Mouse (Mus musculus) left cerebral cortex, postnatal 10 days (tissue): ENCODE results near the gene Eid3. TPM values are rescaled to one million over a fixed set of nuclear protein-coding genes. Genes with fewer than 3 reads are reported as not detected.

Experiments
- DNase-seq, 2 experiments: peaks; one replicate each; pipeline ENCODE4 v3.0.0; 2021 to 2022; ENCODE audit warnings: low spot score in 2 of 2, mixed read lengths in 1 of 2; ENCODE audit errors: extremely low spot score in 1 of 2
- intact Hi-C: fragments of 180-260 bp; cut with DNase I; formaldehyde crosslinking; loops from one replicate; pipeline ENCODE4 v1.15.1; 2025
- total RNA-seq, 2 experiments: library from RNA; stranded (reverse); gene quantifications; 2 replicates each; pipeline ENCODE4 v1.2.3; 2021

Gene Eid3
- total RNA-seq, 2 experiments from 2014 or later: 1.8 to 2.1 TPM

DNA sequence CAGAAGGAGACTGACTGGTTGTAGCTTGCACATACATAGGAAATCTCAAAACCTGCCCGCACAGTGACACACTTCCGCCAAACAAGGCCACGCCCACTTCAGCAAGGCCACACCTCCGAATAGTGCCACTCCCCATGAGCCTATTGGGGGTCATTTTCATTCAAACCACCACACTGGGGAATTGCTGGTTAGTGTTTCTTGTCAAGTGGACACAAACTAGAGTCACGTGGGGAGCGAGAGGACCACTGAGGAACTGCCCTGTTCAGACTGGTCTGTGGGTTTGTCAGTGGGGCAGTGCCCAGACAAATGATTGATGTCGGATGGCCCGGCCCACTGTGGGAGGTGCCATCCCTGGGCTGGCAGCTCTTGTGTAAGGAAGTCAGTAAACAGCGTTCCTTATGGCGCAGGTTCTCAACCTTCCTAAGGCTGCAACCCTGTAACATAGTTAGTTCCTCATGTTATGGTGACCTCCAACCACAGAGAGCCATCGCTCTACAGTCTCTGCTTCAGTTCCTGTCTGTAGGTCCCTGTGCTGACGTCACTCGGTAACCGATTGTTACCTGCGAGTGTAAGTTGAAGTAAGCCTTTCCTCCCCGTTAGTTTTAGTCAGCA, 33.5 kb downstream of the Eid3 start:
- intact Hi-C loops: loop anchor here (5.0 to 10.0 kb wide), 2 partner anchors 88 to 455 kb away; no protein-coding TSS in a partner anchor
- no peak for DNase-seq

DNA sequence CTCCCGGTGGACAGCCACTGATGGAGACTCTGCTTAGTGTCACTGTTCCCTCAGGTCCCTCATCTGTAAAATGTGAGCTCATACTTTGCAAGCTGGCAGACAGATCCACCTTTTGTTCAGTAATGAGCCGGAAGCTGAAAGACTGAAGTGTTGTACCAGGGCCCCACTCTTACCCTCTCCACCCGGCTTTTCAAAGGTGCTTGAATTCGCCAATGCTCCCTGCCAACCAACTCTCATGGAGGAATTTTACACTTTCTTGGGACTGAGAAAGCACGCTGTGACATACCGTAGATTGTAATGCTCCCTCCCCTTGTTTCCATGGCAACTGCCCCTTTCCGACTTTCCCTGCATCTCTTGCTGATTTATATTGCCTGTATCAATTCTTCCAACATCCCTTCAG, 34.1 kb downstream of the Eid3 start:
- peak in 1 of 2 experiments; percentile 54 for DNase-seq
- intact Hi-C loops: loop anchor here (5.0 to 10.0 kb wide), 2 partner anchors 88 to 454 kb away; no protein-coding TSS in a partner anchor

DNA sequence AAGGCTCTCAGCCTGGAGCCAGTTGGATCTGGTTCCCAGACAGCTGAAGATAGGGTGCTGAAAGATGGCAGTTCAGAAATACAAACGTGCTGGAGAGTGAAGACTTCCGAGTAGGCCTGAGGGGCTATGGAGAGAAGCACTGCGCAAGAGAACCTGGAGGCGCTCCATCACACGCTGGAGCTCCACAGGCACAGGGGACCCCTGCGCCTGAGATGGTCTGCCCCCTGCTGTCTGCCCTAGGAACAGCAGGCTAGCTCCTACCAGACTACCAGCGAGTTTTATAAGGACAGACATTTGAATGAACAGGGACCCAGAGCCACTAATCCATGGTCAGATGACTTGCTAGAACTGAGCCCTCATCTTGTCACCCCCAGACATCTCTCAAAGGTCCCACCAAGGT, 35.0 kb downstream of the Eid3 start:
- intact Hi-C loops: loop anchor here (5.0 to 10.0 kb wide), 2 partner anchors 89 to 453 kb away; no protein-coding TSS in a partner anchor
- peak; percentile 62 to 85 for DNase-seq

DNA sequence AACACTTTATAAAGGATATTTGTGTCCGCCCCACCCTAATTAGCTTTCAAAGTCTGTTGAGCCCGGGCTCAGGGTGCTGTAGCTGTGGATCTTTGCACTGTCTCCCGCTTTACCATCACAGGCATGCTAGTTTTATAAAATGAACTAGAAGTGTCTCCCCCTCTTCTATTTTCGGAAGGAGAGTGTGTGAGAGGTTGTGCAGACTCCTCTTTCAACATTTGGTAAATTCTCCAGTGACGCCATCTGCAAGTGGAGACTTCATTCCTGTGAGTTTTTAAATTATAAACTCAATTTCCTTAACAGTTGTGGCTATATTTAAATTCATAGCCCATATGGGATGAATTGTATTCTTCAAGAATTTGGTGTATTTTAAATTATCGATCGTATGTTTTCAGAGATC, 42.1 kb downstream of the Eid3 start:
- intact Hi-C loops: loop anchor here (5.0 to 10.0 kb wide), 2 partner anchors 294 to 446 kb away; no protein-coding TSS in a partner anchor
- peak in 1 of 2 experiments; percentile 32 for DNase-seq

DNA sequence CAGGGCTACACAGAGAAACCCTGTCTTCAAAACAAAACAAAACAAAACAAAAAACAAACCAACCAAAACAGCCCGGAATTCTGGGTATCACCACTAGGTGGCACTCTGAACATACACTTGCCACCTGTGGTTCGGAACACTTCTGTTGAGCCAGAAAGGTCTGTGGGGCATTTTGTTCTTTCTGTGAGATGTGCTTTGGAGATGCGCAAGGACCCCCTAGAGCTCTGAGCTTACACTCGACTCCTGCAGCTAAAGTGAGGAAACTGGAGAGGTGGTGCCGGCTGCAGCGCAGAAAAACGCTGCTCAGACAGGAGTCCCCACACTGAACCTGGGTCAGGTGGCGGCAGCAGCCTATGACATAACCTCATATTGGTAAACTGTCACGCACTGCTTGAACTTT, 43.0 kb downstream of the Eid3 start:
- intact Hi-C loops: loop anchor here (5.0 to 10.0 kb wide), 2 partner anchors 293 to 445 kb away; no protein-coding TSS in a partner anchor
- DNase-seq: peak; percentile 50 to 55

DNA sequence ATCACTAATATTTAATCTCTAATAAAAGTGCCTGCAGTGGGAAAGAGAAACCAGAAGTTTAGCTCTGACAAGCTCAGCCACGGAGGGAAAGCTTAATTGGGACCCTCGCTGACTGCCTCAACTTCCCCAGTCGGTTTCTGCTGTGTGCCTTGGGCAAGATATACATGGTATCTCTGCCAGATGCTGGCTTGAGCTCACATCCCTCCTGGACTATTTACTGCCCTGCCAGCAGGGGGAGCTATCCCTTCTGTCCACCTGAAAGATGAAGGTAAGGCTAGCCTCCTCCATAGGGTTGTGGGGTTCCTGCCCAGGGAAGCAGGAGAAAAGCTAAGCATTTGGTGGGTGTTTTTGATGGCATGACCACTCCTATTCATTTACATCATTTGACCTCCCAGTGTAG, 43.8 kb downstream of the Eid3 start:
- intact Hi-C loops: loop anchor here (5.0 to 10.0 kb wide), 3 partner anchors 185 to 385 kb away; no protein-coding TSS in a partner anchor
- DNase-seq: no peak

DNA sequence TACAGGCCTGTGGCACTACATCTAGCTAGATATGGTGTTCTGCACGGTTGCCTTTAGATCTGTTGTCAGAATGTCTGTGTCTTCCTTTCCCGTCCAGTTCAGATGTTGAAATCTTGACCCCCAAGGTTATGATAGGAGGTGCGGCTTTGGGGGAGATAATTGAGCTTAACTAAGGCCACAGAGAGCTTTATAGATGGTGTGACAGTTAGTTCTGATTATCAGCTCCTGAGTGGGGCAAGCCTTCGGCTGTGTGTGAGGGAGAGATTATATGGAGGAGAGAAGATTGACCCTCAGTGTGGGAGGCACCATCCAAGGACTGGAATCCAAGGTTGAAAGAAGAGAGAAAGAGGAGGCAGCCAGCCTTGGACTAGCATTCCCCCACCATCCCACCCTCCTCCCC, 46.8 kb downstream of the Eid3 start:
- intact Hi-C loops: loop anchor here (2.0 to 10.0 kb wide), 4 partner anchors 72 to 382 kb away; partner anchors contain the start of gene Chst11
- DNase-seq: no peak

DNA sequence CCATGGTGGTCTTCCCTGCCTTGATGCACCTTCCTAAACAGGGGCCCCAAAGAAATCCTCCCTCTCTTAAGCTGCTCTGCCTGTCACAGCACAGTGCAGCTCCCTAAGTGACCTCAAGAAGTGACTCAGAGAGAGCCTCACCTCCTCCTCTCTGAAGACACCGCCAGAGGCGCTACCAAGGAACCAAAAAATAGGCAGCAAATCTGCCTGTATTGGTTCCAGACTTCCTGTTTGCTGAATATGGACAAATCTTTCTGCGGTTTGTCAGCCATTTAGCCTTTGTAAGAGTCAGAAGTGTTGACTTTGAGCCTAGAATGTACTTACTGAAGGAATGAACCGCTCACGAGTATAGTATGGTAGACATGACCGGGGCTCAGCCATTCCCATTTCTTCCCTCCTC, 47.3 kb downstream of the Eid3 start:
- no peak for DNase-seq
- intact Hi-C loops: loop anchor here (2.0 to 10.0 kb wide), 4 partner anchors 71 to 381 kb away; partner anchors contain the start of gene Chst11

Other genes with a start within 250 kb of the Eid3 start
- gene 1190007I07Rik, start 243.4 kb upstream of the Eid3 start, total RNA-seq: 10 to 100 TPM; 16.1 to 17.4 TPM
- 10 to 100 TPM; 72.4 to 75.9 TPM for gene Tdg, start 236.8 kb upstream of the Eid3 start, total RNA-seq
- 1 to 10 TPM; 2.7 to 2.9 TPM for gene Glt8d2, start 176.0 kb upstream of the Eid3 start, total RNA-seq
- gene Hcfc2, start 170.5 kb upstream of the Eid3 start, total RNA-seq: 10 to 100 TPM; 28.1 to 29.7 TPM
- 10 to 100 TPM; 58.9 to 62.9 TPM for gene Nfyb, start 102.5 kb upstream of the Eid3 start, total RNA-seq
- 10 to 100 TPM; 49.7 to 65.9 TPM for gene Txnrd1, start 32.7 kb upstream of the Eid3 start, total RNA-seq
- gene Chst11, start 118.9 kb downstream of the Eid3 start, total RNA-seq: 10 to 100 TPM; 27.3 to 27.8 TPM